Mouse (Mus musculus) retina, postnatal 1 day (tissue): ENCODE data around the gene Slc9a8.
"Not testable (repeated sequence)": the region's sequence is repeated elsewhere in the genome, so short reads cannot be mapped to it uniquely, and the experiment has no call there.

ENCODE experiments used
- DNase-seq: peaks from one replicate; pipeline ENCODE4 v3.0.0-alpha.2; 2012

Slc9a8 gene

GRCm38 (mm10) chr2:167421330-167422149 is at the start of gene Slc9a8:
TSS of gene Slc9a8 (plus strand) at chr2:167421712.
- DNase-seq, result peak; percentile 96

- peak; percentile 59 for DNase-seq
Observed at GRCm38 (mm10) chr2:167373266-167373665, 48.2 kb upstream of the Slc9a8 start.

- no peak for DNase-seq
Observed at GRCm38 (mm10) chr2:167374191-167374805, 47.2 kb upstream of the Slc9a8 start.

GRCm38 (mm10) chr2:167375135-167375534 is 46.4 kb upstream of the Slc9a8 start:
- DNase-seq, result no peak

GRCm38 (mm10) chr2:167375688-167376087 is 45.8 kb upstream of the Slc9a8 start:
- DNase-seq, result no peak

GRCm38 (mm10) chr2:167376160-167376564 is 45.4 kb upstream of the Slc9a8 start:
- DNase-seq, result peak; percentile 38

- no peak for DNase-seq
Observed at GRCm38 (mm10) chr2:167377697-167378096, 43.8 kb upstream of the Slc9a8 start.

- no peak for DNase-seq
Observed at GRCm38 (mm10) chr2:167378972-167379371, 42.5 kb upstream of the Slc9a8 start.

GRCm38 (mm10) chr2:167380615-167381285 is 40.8 kb upstream of the Slc9a8 start:
- DNase-seq, result peak; percentile 42

GRCm38 (mm10) chr2:167381596-167381995 is 39.9 kb upstream of the Slc9a8 start:
- no peak for DNase-seq

GRCm38 (mm10) chr2:167382389-167382788 is 39.1 kb upstream of the Slc9a8 start:
- no peak for DNase-seq

GRCm38 (mm10) chr2:167383666-167384083 is 37.8 kb upstream of the Slc9a8 start:
- no peak for DNase-seq

GRCm38 (mm10) chr2:167386456-167386855 is 35.1 kb upstream of the Slc9a8 start:
- no peak for DNase-seq

- no peak for DNase-seq
Observed at GRCm38 (mm10) chr2:167386998-167387397, 34.5 kb upstream of the Slc9a8 start.

GRCm38 (mm10) chr2:167394426-167394825 is 27.1 kb upstream of the Slc9a8 start:
- no peak for DNase-seq

GRCm38 (mm10) chr2:167396420-167396819 is 25.1 kb upstream of the Slc9a8 start:
- not testable (repeated sequence) for DNase-seq

GRCm38 (mm10) chr2:167399012-167399411 is 22.5 kb upstream of the Slc9a8 start:
- no peak for DNase-seq

GRCm38 (mm10) chr2:167399646-167400045 is 21.9 kb upstream of the Slc9a8 start:
- DNase-seq, result no peak

GRCm38 (mm10) chr2:167403085-167403484 is 18.4 kb upstream of the Slc9a8 start:
- no peak for DNase-seq

GRCm38 (mm10) chr2:167405101-167405880 is 16.2 kb upstream of the Slc9a8 start:
- DNase-seq, result no peak

GRCm38 (mm10) chr2:167407296-167407929 is 14.1 kb upstream of the Slc9a8 start:
- DNase-seq, result no peak

- DNase-seq, result no peak
Observed at GRCm38 (mm10) chr2:167414461-167414860, 7.1 kb upstream of the Slc9a8 start.
